Mouse (Mus musculus) layer of hippocampus, postnatal 10 days (tissue): ENCODE measurements around the gene Alg5. TPM values are rescaled to one million over a fixed set of nuclear protein-coding genes. Genes with fewer than 3 reads are reported as not detected.
"Not testable (repeated sequence)": the region's sequence is repeated elsewhere in the genome, so short reads cannot be mapped to it uniquely, and the experiment has no call there.

ENCODE experiments used
- DNase-seq, 2 experiments: peaks; one replicate each; pipeline ENCODE4 v3.0.0; 2021; ENCODE audit warnings: low spot score in 2 of 2
- long read RNA-seq: library from polyadenylated mRNA; stranded (forward); transcript quantifications from one replicate; pipeline ENCODE4 v2.0.0, GENCODE M21; 2023
- total RNA-seq, 2 experiments: library from RNA; stranded (reverse); gene quantifications; 2 replicates each; pipeline ENCODE4 v1.2.3; 2021

The Alg5 gene
- 10 to 100 TPM; 23.7 to 27.1 TPM for total RNA-seq
- long read RNA-seq, transcript Alg5-202 (10 exons, 2,972 nt), result minor isoform, 5 of 100 reads
- long read RNA-seq, transcript Alg5-201 (10 exons, 1,471 nt), result major isoform, 86 of 100 reads
- long read RNA-seq, partial matches to known transcripts, result 0 of 100 reads
- long read RNA-seq, other reads (novel, unspliced or antisense), result 9 of 100 reads

- peak; percentile 98 to 99 for DNase-seq
These were observed at the start of gene Alg5, which contains the start of gene Exosc8 for GRCm38 (mm10) chr3:54735247-54736046. Alg5 (plus strand) TSS chr3:54735539. Exosc8 (minus strand) TSS chr3:54735393.

GRCm38 (mm10) chr3:54687245-54687644, 48.1 kb upstream of the Alg5 start:
- DNase-seq, result no peak

- no peak for DNase-seq
These were observed 46.2 kb upstream of the Alg5 start for GRCm38 (mm10) chr3:54689091-54689490.

- DNase-seq, result peak; percentile 89 to 92
These were observed 42.9 kb upstream of the Alg5 start, which contains the start of gene Supt20 for GRCm38 (mm10) chr3:54692202-54693055. Supt20 (plus strand) TSS chr3:54692807.

- DNase-seq, result no peak
These were observed 42.3 kb upstream of the Alg5 start for GRCm38 (mm10) chr3:54693056-54693415.

- DNase-seq, result no peak
These were observed 35.5 kb upstream of the Alg5 start for GRCm38 (mm10) chr3:54699759-54700301.

GRCm38 (mm10) chr3:54704106-54704505, 31.2 kb upstream of the Alg5 start:
- DNase-seq, result not testable (repeated sequence)

GRCm38 (mm10) chr3:54708972-54709371, 26.4 kb upstream of the Alg5 start:
- DNase-seq, result no peak

GRCm38 (mm10) chr3:54714253-54714652, 21.1 kb upstream of the Alg5 start, which contains the start of gene Gm21958:
Gm21958 (minus strand) TSS chr3:54714353.
- no peak for DNase-seq

- no peak for DNase-seq
These were observed 19.9 kb upstream of the Alg5 start for GRCm38 (mm10) chr3:54715461-54715860.

GRCm38 (mm10) chr3:54717348-54717747, 18.0 kb upstream of the Alg5 start:
- DNase-seq, result no peak

GRCm38 (mm10) chr3:54718947-54719346, 16.4 kb upstream of the Alg5 start:
- no peak for DNase-seq

GRCm38 (mm10) chr3:54723741-54724500, 11.4 kb upstream of the Alg5 start:
- DNase-seq, result no peak

- DNase-seq, result no peak
These were observed 10.0 kb upstream of the Alg5 start for GRCm38 (mm10) chr3:54725344-54725743.

GRCm38 (mm10) chr3:54727588-54727987, 7.8 kb upstream of the Alg5 start:
- DNase-seq, result no peak

- DNase-seq, result no peak
These were observed 7.2 kb upstream of the Alg5 start for GRCm38 (mm10) chr3:54728100-54728499.

GRCm38 (mm10) chr3:54731626-54732150, 3.7 kb upstream of the Alg5 start:
- DNase-seq, result no peak

GRCm38 (mm10) chr3:54732371-54732770, 3.0 kb upstream of the Alg5 start:
- DNase-seq, result no peak

GRCm38 (mm10) chr3:54734411-54735246, 710 bp upstream of the Alg5 start:
- peak; percentile 90 to 96 for DNase-seq
